Mouse (Mus musculus) cerebellum, adult 2 months (tissue): ENCODE results near the gene Add1.

Experiments used
- CTCF ChIP-seq: fragments of 200-500 bp; IDR thresholded peaks from 2 replicates; pipeline ENCODE4 v1.5.1; 2011; ENCODE audit warnings: low read depth, mild to moderate bottlenecking, control low read depth, low read length, moderate library complexity, borderline replicate concordance; ENCODE audit not compliant: insufficient read depth
- POLR2A ChIP-seq: fragments of 200-500 bp; IDR thresholded peaks from 2 replicates; pipeline ENCODE4 v1.6.1; 2011; ENCODE audit warnings: low read length, control low read depth, borderline replicate concordance; ENCODE audit not compliant: insufficient read depth

GRCm38 (mm10) chr5:34607100-34607880 is 33.8 kb downstream of the Add1 start:
- TF ChIP-seq POLR2A (no peak), CTCF (peak; percentile 38; the same call in 1 of the 2 replicates)
